In the genomic region with DNA sequence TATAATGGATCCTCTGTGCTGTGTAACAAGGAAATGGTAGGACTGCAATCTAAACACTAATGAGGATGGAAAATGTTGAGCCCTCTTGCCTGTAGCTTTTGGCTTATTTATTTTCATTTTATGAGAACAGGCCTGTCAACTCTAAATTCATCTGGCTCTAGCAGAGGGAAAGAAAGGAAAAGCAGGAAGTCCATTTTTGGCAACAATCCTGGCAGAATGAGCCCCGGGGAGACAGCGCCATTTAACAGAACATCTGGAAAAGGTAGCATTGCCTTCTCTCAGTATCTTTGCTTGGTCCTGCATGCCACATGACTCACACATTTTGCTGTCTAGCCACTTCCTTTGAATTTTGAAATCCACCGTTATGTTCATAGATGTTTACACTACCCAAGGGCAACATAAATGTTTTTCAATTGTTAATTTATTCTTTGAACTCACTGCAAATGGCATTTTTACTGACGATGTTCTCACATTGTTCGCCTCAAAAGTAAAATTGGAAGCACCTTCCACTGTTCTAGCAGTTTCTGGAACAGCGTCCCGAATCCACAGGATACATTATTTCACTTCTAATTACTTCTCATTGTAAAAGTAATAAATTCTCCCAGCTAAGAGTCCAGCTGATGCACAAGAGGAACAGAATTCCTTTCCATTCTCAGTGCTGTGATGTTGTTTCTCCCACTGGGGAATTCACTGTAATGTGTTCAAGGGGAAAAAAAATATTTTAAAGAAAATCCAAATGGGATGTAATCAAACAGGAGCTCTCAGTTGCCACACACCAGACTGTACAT, we compare ENCODE assay signal across 10 mouse cellular contexts.
DNase-seq lines count a peak whose midpoint lies in the region; ATAC-seq lines count a peak whose summit lies in the region.
"Had no signal": no experiment of that assay in that cellular context is flagged by ENCODE, and none has a peak within 500 bp of the region (broad histone marks: within the 10 kb centered on the region; RNA-seq: fewer than 3 reads in every experiment).

No protein-coding gene starts in this region.

- no peak overlapping the region for H3K4me3 ChIP-seq in lung, embryonic 15.5 days
- H3K4me3 ChIP-seq in limb, embryonic 13.5 days: no peak overlapping the region
- no peak overlapping the region for H3K4me3 ChIP-seq in forebrain, embryonic 16.5 days (replicated peaks; ENCODE audit: low read length)
- H3K4me3 ChIP-seq: liver, embryonic 13.5 days had no signal

- ATAC-seq in lung, embryonic 15.5 days (ENCODE audit: borderline replicate concordance, extremely low read depth, low FRiP score, low TSS enrichment): peak; percentile 23; the same call in 1 of the 2 replicates
- ATAC-seq in limb, embryonic 13.5 days (ENCODE audit: low FRiP score, low read depth): peak; percentile 86
- ATAC-seq in forebrain, embryonic 16.5 days: no peak

- DNase-seq in heart, adult 8-10 months (ENCODE audit: low spot score): peak; percentile 61
- no peak for DNase-seq in heart, postnatal 36 days
- no peak for DNase-seq in lung, postnatal 25 days (ENCODE audit: low spot score)
- peak; percentile 13 for DNase-seq in embryo, embryonic 11.5 days (ENCODE audit: low read depth, low spot score)
- DNase-seq in spleen, postnatal 14 days (ENCODE audit: low spot score in 2 of 2): no peak
- DNase-seq: cerebellum, postnatal 10 days; liver, embryonic 13.5 days had no signal

- WGBS in lung, embryonic 15.5 days: 57% methylated on average over 7 of the region's 7 CpGs
- 21% methylated on average over 7 of the region's 7 CpGs for WGBS in limb, embryonic 13.5 days
- 85% methylated on average over 7 of the region's 7 CpGs for WGBS in forebrain, embryonic 16.5 days

- H3K27ac ChIP-seq in lung, embryonic 15.5 days: no peak overlapping the region
- H3K27ac ChIP-seq in limb, embryonic 13.5 days: peak overlapping the region; percentile 39; the same call in 1 of the 2 replicates
- no peak overlapping the region for H3K27ac ChIP-seq in forebrain, embryonic 16.5 days (ENCODE audit: low read length)
- H3K27ac ChIP-seq: liver, embryonic 13.5 days had no signal

- no peaks in the 10 kb centered on the region for H3K9me3 ChIP-seq in lung, embryonic 15.5 days
- no peaks in the 10 kb centered on the region for H3K9me3 ChIP-seq in limb, embryonic 13.5 days
- H3K9me3 ChIP-seq in forebrain, embryonic 16.5 days (ENCODE audit: control insufficient read depth, low read length): no peaks in the 10 kb centered on the region
- H3K9me3 ChIP-seq: liver, embryonic 13.5 days had no signal

- intact Hi-C loops in heart, postnatal 36 days (cut with DNase I): no loop called here

- H3K9ac ChIP-seq in lung, embryonic 15.5 days: no peak overlapping the region
- no peak overlapping the region for H3K9ac ChIP-seq in limb, embryonic 13.5 days
- no peak overlapping the region for H3K9ac ChIP-seq in forebrain, embryonic 16.5 days (replicated peaks; ENCODE audit: low read depth, low read length)
- H3K9ac ChIP-seq: liver, embryonic 13.5 days had no signal

- H3K4me2 ChIP-seq in lung, embryonic 15.5 days: no peak overlapping the region
- no peak overlapping the region for H3K4me2 ChIP-seq in limb, embryonic 13.5 days (replicated peaks)
- H3K4me2 ChIP-seq in forebrain, embryonic 16.5 days (ENCODE audit: low read length): no peak overlapping the region
- H3K4me2 ChIP-seq: liver, embryonic 13.5 days had no signal

- H3K27me3 ChIP-seq in lung, embryonic 15.5 days: no peaks in the 10 kb centered on the region
- 0 out of 2 replicates have a peak, but pooled peaks cover 6% of the 10 kb centered on the region for H3K27me3 ChIP-seq in limb, embryonic 13.5 days
- no peaks in the 10 kb centered on the region for H3K27me3 ChIP-seq in forebrain, embryonic 16.5 days (replicated peaks; ENCODE audit: control insufficient read depth, insufficient read depth, low read length)
- H3K27me3 ChIP-seq: liver, embryonic 13.5 days had no signal

- H3K4me1 ChIP-seq in lung, embryonic 15.5 days: peaks cover 22% of the 10 kb centered on the region
- peaks cover 17% of the 10 kb centered on the region; the same call in 1 of the 2 replicates for H3K4me1 ChIP-seq in limb, embryonic 13.5 days
- H3K4me1 ChIP-seq in forebrain, embryonic 16.5 days (replicated peaks; ENCODE audit: control insufficient read depth, insufficient read depth, low read length): no peaks in the 10 kb centered on the region
- H3K4me1 ChIP-seq: liver, embryonic 13.5 days had no signal

- H3K36me3 ChIP-seq in lung, embryonic 15.5 days: no peaks in the 10 kb centered on the region
- H3K36me3 ChIP-seq in limb, embryonic 13.5 days: peaks cover 24% of the 10 kb centered on the region
- H3K36me3 ChIP-seq in forebrain, embryonic 16.5 days (ENCODE audit: control insufficient read depth, insufficient read depth): no peaks in the 10 kb centered on the region
- H3K36me3 ChIP-seq: liver, embryonic 13.5 days had no signal

Comparison
In these comparisons a context has a peak if more than half of its experiments do, and no peak if none do; other contexts are left out.
1. DNase-seq: peak in heart, adult 8-10 months (single experiment) and embryo, embryonic 11.5 days (single experiment); none in heart, postnatal 36 days (0 of 2), lung, postnatal 25 days (single experiment) and spleen, postnatal 14 days (0 of 2).